Mouse (Mus musculus): ENCODE measurements around the gene Arhgap35. TPM values are rescaled to one million over a fixed set of nuclear protein-coding genes. Genes with fewer than 3 reads are reported as not detected.

Gene Arhgap35
- total RNA-seq, 2 experiments from 2014 or later = 49.3 to 56.1 TPM

DNA sequence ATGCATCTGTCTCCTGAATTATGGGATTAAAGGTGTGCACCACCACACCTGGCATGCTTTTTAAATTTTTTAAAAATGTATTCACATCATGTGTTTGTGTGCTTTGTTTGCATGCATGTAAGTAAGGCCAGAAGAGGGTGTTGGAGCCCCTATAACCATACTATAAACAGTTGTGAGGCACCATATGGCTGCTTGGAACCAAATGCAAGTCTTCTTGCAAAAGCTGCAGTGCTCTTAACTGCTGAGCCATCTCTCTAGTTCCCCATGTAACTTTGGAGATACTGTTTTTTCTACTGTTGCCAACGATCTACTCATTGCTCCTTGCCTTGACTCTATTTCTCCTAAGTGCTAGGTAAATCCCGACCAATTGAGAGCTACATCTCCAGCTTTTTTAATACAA is 95.5 kb downstream of the Arhgap35 start:
- no peak for DNase-seq

DNA sequence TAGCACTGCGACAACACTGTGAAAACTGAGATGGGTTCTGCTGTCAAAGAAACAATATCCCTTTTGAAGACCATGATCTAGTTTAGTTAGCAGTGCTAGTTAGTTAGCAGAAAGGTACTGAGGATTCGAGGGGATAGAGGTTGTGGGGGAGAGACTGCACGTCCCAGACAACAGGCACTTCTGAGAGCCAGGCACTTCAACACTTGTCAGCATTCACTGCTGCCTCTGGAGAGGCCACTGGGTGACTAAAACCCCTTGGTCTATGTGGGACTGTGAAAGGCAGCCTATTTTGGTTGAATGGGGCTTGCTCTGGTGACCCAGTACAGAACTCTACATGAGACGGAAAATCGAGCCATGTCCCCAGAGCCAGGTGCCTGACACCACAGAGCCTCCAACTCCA is 97.6 kb downstream of the Arhgap35 start:
- DNase-seq = no peak

DNA sequence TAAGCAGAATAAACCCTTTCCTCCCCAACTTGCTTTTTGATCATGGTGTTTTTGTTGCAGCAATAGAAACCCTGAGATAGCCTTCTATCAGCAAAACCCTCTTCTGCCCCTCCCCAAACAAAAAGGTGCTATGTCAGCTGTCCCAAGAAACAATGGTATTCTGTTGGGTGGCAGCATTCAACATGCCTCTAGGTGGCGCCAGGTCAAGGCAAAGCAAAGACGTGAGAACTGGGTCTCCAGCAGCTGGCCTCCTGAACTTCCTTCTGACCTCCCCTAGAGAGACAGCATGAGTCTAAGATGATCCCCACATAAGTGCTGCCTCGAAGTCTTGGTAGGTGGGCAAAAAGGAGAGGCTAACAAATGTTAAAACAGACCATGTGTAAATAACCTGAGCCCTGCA is 107.5 kb downstream of the Arhgap35 start:
- DNase-seq = peak; percentile 72

DNA sequence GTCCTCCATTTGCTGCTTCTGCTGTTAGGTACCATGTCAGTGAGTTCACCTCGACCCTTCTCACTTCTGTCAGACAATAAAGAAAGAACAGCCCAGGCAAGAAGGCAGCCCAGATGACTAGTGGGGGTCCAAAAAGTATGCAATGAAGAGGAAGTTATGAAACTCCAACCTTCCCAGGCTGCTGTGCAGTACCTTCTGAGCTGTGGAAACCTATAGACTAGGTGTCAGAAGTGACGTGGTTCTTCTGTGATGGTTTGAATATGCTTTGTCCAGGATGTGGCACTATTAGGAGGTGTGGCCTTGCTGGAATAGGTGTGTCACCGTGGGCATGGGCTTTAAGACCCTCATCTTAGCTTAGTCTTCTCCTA is 109.6 kb downstream of the Arhgap35 start:
- no peak for DNase-seq

DNA sequence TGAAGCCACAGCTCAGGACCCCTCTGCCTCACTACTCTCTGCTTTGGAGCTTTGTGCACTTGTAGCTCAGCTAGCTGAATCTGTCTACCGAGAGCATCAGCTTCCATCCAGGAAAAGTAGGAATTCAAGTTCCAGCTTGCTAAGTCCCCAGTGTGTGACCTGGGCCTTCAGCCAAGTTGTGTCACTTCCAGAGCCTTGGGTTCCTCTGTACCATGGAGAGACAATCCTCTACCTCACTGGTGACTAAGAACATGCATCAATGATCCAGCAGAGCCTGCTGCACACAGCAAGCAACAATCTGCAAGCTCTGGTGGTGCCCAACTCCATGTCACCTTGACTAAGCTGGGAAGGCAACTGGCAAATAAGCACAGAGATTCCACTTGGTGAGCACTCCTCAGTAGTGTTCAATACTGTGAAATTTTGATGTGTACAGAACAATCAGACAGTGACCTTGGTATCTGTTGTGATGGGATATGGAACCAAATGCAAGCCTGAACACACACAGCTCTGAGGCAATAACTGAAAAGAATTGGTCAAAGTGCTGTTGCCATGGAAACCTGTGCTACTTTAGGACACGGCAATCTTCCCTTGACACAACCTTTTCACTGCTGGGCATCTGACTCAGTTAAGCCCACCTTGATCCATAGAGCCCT is 110.1 kb downstream of the Arhgap35 start:
- DNase-seq = peak; percentile 71

DNA sequence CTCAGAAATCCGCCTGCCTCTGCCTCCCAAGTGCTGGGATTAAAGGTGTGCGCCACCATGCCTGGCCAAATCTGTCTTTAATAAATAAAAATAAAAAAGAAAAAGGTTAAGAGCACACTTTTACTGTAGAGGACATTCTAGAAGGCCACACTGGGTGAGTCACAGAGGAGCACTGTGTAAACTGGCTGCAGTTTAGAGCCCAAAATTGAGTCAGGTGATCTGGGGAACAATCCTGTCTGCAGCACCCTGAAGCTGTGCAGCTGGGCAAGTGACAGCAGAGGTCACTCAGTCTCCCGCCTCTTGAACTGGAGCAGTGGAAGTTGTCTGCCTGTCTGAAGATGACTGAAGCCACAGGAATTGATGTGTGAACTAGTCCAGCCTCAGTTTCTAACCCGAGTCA is 113.2 kb downstream of the Arhgap35 start:
- DNase-seq = no peak

DNA sequence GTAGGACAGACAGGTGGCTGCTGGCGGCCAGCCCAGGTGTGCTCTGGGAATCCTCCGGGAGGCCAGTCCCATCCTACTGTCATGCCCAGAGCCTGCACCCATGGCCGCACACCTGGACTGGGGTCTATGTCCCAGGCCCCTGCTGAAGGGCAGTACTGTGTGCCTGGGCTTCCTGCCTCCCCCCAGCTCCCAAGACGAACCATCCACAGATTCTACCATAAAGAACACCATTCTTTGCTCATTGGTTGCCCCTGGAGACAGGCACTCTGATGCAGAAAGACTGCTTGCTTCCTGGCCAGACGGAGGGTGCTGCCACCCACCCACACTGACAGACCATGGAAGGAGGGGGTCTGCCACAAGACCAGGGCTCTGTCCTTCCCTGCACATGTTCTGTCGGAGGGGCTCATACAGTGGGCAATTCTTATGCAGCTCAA is 115.1 kb downstream of the Arhgap35 start:
- no peak for DNase-seq

DNA sequence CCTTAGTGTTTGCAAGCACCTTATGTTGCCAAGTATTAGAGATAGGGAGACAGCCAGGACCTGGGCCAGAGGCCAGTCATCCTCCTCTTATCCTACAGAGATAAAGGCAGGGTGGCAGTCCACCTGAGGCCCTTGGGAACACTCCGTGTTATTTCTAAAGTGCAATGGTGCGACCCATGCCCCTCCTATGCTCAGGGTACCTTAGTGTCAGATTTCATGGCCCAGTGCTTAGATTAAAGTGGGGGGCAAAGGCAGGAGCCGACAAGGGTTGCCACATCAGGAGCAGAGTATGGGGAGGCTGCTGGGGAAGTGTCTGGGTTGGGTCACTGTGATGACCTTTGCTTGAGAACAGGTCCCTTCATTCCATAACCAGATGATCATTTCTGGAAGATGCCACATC is 118.5 kb downstream of the Arhgap35 start:
- no peak for DNase-seq

DNA sequence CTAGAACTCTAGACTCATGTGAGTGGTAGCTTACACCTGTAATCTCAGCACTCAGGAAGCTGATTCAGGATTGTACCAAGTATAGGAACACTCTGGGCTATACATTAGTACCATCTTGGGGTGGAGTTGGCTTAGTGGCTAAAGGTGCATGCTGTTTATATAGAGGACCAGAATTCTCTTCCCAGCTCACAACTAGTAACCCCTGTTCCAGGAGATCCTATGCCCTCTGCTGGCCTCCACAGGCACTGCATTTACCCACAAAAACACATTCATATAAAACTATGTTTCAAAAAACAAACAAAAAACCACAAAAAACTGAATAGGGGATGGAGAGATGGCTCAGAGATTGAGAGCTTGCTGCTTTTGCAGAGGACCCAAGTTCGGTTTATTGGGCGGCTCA is 121.4 kb downstream of the Arhgap35 start:
- DNase-seq = peak; percentile 69

DNA sequence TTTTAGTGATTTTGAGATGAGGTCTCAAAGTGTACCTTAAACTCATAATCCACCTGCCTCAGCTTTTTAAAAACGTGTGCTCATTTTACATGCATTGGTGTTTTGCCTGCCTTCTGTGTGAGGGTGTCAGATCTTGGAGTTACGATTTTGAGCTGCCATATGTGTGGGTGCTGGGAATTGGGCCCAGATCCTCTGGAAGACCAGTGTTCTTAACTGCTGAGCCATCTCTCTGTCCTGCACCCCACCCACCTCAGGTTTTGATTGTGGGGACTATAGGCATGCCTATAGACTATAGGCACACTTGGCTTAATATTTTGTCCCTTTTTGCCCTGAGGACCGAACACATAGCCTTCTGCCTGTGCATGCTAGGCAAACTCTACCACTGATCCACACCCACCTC is 122.6 kb downstream of the Arhgap35 start:
- DNase-seq = no peak

DNA sequence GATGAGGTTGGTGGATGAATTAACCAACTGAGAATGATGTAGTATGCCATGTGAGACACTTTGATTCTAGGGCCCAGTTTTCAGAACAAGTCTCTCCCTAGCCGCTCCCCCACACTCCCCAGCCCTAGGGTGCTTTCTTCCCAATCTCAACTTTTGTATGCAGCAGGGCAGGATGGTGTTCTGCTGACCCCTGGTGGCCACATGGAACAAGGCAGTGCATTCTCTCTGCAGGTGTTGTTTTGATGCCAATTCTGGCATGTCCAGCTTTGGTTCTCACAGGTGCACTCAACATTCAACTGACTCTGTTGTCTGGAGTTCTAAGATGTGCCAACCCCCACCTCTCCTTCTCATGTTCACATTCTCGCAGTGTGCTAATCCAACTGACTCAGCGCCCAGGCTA is 123.0 kb downstream of the Arhgap35 start:
- peak; percentile 79 for DNase-seq

DNA sequence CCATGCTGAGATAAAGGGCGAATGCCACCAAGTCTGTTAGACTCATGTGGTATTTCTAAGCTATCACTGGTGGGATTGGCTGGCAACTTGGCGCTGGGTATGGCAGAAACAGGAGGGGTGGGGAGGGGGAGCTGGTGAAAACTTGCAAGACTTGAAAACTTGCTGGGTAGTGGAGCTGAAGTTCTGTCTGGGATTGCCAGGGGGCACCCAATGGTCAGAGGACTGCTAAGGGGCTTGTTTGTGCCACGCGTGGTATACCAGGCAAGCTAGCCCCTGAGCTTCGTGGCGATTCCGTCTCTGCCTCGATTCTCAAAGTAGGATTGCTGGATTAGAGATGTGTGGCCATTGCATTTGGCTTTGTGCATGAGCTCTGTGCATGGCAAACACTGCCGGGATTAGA is 124.8 kb downstream of the Arhgap35 start:
- peak; percentile 49 for DNase-seq

DNA sequence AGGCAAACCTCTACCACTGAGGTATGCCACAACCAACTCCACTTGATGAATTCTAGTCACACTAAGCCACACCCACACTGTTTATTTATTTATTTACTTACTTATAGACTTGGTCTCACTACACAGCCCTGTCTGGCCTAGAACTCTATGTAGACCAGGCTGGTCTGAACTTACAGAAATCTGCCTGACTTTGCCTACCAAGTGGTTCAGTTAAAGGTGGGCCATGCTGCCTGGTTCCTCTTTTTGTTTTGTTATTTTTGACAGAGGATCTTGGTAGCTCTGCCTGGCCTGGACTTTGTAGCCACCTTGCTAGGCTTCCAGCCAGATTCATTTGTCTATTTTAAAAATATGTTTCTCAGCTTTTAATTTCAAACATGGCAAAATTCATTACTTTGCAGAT is 126.0 kb downstream of the Arhgap35 start:
- DNase-seq = no peak

DNA sequence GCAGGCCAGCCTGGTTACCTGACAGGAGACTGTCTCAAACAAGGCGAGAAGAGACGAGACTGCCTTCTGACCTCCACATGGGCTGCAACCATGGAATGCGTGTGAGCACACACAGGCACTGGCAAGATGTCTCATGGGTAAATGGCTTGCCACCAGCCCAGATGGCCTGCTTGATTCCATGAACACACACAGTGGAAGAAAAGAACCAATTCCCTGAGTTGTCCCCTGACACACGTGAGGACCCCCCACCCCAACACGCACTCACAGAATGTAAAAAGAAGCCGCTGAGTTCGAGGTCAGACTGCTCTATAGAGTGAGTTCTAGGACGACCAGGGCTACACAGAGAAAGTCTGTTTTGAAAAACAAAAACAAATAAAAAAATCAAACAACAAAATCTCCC is 137.2 kb downstream of the Arhgap35 start, which contains the start of gene Npas1:
TSS of gene Npas1 (minus strand) at position 101 of the 400 bp plus-strand sequence.
- no peak for DNase-seq

DNA sequence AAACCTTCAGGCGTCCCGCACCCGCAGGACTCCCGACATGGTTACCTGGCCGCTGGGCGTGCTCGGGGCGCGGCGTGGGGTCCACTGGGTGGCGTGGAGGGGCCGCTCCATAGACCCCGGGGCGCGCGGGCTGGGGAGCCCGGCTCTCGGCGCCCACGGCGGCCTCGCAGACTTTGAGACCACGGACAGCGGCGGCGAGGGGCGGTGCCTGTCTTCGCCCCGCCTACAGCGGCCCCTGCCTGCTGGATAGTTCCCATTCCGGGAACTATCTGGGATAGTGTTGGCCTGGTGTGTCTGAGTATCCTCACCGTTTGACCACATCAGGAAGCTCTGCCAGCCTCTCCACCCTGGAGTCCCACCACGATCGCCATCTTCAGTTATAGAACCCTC is 138.2 kb downstream of the Arhgap35 start:
- peak; percentile 40 for DNase-seq

DNA sequence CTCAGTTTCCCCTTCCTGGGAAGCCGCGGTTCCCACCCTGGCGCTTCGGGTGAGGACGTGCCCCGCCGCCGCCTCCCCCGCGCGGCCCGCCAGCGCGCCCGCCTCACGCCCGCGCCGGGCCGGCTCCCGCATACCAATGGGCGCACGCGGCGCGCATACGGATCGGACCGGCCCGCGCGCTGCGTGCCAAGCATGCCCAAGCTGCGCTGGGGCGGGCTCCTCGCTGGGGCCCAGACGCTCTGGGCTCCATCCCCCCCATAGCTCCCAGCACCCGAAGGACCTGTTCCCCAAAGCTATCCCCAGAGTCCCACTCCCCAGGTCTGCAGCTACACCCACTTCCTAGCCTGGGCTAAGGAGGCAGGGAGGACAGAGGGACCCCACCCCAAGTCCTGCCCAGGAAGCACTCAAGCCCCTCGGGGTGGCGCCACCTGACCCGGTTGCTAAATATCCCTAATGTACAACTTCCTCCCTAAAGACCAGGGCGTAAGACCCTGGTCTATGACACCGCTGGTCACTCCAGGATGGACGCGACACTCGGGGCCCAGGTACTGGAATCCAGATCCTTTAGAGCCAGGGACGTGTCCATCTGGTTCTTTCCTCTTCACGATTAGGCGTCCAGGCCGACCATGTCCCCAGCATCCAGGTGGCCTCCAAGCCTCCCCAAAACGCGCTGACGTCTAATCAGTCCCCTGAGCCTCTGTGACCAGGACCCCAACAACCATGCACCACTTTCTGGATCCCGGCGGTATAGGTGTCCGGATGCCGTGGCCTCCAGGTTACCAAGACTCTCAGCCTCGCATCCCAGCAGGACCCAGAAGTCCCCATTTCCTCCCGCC is 138.8 kb downstream of the Arhgap35 start:
- DNase-seq = no peak

DNA sequence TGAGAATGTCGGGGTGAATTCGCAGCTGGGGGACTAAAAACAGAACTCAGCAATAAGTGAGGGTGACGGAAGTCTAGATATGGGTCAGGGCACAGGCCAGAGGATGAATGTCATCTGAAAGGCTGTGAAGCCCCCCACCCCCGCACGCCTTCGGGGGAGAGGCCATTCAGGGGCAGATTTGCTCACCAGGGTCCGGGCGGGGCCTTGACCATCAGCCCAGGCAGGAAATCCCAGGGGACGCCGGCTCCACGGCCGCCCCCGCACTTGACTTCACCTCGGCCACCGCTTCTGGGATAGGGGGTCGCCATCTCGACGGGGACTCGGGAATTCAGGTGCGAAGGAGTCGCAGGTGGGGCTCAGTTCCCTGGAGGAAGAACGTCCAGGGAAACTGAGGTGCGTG is 139.5 kb downstream of the Arhgap35 start:
- DNase-seq = no peak

DNA sequence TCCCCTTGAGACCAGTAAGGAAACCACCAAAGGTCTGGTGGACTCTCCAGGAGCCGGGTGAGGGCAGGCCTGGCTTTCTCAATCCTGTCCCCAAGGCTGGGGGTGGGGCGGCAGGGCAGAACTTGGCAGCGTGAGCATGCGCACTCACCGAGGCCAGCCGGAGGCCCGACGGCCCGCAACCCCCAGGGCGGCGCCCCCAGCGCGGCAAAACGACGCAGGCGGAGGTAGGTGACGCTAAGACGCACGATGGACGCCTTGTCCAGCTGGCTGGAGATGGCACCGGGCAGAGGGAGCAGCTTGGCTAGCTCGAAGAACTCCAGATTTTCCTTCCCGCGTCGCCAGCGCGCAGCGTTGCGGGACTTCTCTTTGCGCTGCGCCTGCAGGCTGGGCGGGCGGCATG is 140.3 kb downstream of the Arhgap35 start:
- peak; percentile 72 for DNase-seq

DNA sequence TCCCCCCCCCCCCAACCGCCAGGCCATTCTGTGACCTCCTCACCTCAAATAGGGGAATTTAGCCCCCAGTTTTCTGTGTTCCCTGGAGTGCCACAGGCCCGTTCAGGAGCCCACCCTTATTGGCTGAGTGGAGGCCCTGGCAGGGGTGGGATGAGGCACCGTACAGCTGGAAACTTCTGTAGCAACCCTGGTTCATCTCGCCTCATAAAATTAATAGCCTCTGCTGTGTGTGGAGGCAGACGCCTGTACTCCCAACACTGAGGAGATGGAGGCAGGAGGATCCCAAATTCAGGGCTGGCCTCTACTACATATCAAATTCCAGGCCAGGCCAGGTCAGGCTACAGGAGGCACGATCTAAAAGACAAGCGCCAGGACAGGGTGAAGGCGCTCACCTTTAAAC is 140.9 kb downstream of the Arhgap35 start:
- DNase-seq = no peak

DNA sequence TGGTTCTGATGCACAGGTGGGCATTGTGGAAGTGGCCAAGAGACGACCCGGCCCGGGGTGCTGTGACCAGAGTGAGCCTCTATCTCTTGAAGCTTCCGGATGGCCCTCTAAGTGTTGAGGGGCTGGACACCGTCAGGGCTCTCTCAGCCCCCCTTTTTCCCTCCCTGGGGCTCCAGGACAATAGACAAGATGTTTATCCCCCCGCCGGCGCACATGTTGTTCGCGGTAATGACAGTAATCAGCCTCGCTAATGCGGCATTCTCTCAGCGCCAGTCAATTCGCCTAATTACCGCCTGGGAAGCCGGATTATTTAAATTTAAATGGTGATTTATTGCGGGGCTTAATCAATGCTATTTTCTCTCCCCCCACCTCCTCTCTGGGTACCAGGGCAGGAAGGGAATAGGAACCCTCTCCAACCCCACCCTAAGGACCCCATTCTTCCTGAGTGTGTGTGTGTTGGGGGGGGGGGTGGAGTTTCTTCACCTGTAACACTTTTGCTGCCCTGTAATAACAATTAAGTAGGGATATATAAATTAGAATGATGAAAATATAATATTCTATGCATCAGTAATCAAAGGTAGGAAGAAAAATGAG is 142.6 kb downstream of the Arhgap35 start:
- DNase-seq = no peak

DNA sequence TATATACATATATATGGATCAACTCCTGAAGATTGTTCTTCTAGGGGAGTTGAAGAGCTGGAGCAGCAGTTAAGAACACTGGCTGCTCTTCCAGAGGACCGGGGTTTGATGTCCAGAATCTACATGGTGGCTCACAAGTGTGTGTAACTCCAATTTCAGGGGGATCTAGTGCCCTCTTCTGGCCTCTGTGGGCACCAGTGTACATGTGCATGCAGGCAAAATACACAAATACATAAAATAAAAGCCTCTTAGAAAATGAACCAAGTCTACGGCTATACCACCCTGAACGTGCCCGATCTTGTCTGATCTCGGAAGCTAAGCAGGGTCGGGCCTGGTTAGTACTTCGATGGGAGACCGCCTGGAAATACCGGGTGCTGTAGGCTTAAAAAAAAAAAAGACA is 143.2 kb downstream of the Arhgap35 start:
- peak; percentile 30 for DNase-seq

DNA sequence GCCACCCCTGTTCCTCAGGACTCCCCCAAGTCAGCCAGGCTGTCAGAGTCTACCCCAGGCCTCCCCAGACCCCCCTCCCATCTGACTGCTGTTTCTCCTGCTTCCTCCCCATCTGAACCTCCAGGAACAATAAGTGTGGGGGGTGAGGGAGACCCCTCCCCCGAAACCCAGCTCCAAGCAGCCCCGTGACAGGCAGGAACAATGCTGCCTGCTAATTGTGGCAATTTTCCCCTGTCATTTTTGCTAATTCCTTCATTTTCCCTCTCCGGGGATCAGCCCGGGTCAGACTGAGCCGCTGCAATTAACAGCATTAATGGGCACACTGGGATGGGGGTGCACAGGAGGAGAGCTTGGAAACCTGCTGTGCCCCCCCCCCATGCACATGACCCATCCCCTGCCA is 146.7 kb downstream of the Arhgap35 start:
- DNase-seq = no peak

DNA sequence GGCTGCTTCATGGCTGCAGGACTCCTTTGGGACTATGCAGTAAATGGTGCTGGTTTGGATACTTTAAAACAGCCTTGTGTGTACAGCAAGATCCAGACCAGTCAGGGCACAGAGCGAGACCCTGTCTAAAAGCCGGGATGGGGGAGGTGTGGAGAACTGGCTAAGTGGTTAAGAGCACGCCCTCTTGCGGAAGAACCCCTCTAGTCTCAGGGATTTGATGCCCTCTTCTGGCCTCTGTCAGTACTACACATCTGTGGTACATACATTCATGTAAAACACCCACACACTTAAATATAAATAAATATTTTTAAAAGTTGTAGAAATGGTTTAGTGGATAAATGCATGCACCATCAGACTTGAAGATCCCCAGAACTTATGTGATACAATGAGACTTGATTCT is 148.2 kb downstream of the Arhgap35 start:
- no peak for DNase-seq

DNA sequence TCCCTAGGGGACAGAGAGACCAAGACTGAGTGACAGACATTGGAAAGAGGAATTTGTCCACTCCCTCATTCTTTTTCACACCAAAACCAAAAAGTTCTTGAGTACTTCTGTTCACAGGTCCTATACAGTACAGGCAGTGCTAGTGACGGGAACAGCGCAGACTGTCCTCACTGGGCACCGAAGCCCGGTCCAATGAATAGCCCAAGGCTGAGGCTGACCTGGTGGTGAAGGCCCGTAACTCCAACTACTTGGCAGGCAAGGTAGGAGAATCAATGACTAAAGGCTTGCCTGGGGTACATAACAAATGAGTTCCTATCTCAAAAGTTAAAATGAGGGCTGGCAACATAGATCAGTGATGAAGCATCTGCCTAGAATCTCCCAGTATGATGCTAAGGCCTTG is 149.2 kb downstream of the Arhgap35 start:
- DNase-seq = no peak

Data from adrenal gland, postnatal 10 days (tissue).